Mouse (Mus musculus): ENCODE measurements around the gene Aktip. TPM values are rescaled to one million over a fixed set of nuclear protein-coding genes. Genes with fewer than 3 reads are reported as not detected.

The Aktip gene
- total RNA-seq, 2 experiments from 2014 or later: 31.3 to 34.0 TPM

DNA sequence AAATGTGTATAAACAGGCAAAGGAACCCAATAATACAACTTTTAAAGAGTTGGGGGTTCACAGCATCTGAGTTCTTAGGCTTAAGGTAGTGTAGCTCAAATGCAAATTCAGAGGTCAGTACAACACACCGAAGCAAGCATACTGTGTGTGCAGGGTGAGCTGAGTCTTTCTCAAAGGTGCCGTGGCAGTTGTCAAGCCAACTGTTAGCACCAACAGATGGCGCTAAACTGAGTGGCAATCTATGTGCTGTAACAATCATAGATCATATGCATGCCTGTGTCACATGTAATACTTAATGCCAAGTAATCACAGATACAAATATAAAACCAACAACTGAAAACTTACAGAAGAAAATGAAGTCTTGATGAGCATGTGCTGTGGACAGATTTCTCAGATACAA lies 81.6 kb downstream of the Aktip start:
- no peak for DNase-seq

DNA sequence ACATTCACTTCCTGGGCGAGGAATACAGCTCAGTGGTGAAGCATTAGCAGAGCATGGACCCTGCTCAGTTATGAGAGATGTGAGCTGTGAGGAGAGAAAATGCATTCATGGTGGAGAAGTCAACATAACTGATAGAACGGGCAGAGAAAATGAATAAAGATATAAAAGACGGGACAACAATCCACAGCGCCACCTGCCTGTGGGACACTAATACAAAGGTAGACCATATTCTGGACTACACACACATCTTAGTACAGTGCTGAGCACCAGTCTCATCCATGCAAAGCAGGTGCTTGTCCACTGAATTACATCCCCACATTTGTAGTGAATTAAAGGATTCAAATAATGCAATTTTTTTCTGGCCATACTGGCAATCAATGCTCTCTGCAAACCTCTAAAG lies 82.2 kb downstream of the Aktip start:
- no peak for DNase-seq

DNA sequence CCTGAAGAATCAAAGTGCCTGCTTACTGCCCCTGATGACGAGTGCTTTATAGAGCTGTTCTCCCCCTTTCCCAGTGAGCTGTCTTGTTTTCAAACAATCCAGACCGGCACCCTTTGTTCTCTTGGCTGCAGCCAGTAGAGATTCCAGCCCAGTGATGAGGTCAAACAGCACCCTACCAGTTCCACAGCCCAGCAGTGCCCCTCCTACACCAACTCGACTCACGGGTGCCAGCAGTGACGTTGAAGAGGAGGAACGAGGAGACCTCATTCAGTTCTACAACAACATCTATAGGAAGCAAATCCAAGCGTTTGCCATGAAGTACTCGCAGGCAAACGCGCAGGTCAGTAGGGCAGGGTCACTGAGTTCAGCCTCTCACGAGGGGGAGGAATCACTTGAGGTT lies 84.9 kb downstream of the Aktip start:
- DNase-seq: no peak

DNA sequence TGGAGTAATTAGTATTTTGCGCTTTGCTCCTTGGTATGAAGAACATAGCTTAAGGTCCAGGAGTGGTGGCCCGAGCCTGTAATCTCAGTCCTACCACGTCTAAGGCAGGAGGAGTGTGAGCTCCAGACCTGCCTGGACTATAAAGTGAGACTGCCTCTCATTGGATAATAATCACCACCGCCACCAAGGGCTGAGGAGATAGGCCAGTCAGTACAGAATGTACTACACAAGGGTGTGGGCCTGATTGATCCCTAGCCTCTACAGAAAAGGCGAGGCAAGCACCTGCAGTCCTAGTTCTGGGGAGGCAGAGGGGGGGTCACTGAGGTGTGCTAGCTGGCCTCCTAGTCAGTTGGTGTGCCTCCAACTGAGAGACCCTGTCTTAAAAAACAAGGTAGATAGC lies 85.3 kb downstream of the Aktip start:
- no peak for DNase-seq

DNA sequence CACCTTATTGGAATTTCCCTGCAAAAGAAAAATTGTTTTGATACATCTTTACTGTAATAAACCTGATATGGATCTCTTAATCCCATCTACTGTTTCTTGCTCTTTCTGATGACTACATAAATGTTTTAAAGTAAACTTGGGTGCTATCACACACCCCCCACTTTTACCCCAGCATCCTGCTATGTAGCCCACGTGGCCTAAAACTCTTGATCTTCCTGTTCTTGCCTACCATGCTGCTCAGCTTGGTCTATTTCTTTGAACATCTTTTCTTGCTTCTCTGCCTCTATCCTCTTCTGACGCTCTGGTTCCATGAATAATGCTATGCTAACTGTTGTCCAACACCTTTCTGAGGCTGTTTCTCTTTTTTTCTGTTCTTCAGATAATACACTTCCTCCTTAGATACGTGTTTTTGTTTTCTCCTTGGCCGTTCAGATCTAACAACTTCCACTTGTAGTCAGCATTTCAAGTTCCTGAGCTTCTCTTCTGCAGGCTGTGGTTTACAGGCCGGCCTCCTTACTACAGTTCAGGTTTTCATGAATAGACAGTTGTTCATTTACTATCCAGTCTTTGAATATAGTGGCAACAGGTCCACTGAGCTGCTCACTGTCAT lies 87.8 kb downstream of the Aktip start:
- no peak for DNase-seq

DNA sequence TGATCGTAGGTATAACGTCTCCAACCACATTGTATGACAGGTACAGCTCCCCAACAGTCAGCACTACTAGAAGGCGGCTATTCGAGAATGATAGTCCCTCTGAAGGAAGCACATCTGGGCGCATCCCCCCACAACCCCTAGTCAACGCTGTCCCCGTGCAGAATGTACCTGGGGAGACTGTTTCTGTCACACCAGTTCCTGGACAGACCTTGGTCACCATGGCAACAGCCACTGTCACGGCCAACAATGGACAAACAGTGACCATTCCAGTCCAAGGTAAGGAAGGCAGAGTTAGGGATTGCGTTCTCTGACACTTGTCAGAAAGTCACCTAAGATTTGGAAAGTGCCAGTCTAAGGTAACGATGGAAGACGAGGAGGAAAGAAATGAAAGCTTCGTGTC lies 93.5 kb downstream of the Aktip start:
- DNase-seq: no peak

DNA sequence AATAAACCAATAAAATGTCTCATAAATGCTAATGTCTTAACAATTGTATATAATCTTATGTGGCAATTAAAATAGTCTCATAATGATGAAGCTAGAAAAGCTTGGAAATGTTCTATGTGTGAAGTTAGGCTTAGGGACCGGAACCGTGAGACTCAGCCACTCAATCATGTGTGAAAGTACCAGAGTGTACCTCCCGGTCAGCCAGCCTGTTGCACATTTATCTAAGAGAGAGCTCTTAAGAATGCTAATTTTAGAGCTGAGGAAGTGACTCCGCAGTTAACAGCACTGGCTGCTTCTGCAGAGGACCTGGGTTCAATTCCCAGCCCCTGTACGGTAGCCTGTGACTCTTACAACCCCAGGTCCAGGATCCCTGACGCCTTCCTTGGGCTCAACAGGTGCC lies 101.7 kb downstream of the Aktip start:
- no peak for DNase-seq

DNA sequence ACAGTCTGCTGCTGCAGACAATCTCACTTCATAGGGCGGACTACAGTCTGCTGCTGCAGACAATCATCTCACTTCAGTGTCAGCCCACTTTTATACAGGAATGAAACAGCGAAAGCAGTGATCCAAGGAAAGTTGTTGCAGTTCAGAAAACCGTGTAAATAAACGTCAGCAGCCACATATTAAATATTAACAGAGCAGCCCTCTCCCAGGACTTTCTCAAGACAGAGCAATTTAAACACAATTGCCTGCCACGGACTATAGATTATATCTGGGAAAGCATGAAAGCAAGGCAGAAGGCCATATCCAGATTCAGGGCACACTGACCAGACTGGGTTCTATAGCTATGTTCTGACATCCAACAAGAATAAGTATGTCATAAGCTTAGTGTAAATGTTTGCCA lies 105.6 kb downstream of the Aktip start:
- no peak for DNase-seq

DNA sequence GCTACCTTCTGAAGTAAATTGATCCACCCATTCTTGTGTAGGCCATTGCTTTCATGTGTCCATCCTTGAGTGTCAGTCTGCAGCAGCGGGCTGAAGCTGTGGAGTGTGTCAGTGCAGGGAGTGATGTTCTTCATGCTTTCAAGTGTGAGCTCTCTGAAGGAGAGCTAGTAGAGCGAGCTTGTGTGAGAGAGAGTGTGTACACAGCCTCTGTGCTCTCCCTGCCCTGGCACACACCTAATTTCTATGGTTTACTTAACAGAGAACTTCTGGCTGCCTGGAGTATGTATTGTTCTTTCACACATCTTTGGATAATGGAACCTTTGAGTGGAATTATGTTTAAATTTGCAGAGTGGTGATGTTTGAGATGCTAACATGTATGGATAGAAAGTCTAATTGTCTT lies 110.2 kb downstream of the Aktip start:
- DNase-seq: no peak

DNA sequence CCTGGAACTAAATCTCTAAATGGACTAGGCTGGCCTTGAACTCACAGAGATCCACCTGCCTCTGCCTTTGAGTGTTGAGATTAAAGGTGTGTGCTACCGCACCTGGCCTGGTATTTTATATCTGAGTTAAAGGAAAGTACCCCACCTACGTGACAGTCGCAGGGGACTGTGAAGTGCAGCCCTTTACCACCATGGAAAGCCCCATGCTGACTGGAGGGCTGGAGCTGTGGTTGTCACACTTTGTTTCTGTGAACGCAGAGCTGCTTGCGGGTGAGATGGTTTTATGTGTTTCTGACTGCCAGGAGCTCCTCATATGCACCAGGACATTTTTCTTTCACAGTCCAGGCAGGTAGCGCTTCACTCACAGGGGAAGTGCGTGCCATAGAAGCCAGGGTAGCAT lies 111.3 kb downstream of the Aktip start:
- DNase-seq: no peak

DNA sequence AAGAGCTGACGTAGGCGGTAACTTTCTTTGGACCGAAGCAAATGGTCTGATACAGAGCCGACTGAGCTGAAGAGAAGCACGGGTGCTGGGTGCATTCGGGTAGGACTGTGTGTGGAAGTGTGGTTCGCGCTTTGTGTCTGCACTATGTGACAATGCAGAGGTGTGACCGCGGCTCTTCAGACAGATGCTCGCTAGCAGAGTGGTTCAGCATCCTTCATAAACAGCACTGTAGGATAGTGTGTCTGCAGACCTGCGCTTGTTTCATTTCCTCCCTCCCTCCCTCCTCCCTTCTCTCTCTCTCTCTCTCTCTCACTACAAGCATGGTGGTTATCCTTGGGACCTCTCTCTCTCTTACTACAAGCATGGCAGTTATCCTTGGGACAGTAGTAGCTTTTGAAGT lies 117.3 kb downstream of the Aktip start:
- DNase-seq: no peak

DNA sequence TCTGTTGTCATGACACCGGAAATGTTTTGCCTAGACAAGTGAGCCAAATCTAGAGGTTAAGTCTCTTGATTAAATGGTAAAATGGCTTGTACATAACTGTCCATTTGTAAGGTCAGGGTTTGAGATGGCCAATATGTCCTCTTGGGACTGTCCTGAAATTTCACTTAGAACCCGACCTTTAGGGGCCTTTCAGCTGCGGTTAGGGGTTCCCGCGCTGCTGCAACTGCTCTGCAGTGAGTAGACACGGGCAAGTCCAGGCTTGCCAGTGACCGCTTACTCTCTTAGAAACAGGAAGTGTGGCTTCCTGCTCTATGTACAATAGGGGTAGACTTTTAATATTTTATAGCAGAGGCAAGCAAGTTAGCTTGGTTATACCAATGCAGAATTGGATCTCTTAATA lies 117.9 kb downstream of the Aktip start:
- no peak for DNase-seq

DNA sequence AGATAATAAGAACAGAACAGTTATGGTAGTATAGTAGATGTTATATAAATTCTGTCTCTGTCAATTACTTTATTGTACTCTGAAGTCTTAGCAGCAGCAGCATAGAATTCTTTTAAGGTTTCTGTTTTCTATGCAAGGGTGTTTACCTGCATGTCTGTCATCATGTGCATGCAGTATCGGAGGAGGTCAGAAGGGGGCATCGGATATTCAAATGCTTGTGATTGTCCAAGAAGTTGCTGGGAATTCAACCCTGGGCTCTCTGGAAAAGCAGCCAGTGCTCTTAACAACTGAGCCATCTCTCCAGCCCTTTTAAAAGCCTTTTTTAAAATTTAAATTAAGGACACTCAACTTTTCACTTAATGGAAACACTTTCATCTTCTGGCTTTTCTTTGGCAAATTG lies 120.1 kb downstream of the Aktip start:
- DNase-seq: no peak

DNA sequence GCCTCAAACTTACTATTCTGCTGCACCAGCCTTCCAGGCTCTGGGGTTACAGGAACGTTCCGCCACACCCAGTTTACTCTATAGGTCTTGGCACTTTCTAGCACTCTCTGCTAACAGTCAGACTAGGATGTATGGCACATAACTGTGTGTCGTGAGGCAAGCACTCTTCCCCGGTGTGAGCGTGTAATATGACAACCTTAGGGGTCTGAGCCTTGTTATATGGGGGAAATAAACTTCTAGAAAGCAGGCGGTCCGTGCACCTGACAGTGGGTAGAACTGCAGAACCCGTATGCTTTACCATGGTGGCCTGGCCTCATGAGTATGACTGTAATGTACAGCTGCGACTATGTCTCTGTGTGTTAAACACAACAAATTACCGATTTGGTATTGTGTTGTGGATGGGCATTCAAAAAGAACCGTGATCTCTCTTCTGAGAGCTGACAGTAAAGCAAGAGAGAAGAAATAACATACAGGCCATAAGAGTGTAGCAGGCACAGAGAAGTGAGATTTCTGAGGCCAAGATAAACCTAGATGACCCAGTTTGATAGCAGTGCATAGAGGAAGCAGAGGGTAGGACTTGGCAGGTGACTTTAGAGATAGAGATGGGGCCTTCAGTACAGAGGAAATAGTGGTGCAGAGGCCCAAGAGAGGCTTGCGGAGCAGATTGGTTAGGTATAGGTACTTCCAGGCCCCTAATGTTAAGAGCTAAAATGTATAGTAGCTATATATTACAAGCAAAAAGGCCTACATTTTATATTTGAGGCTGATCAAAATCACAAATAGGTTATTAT lies 122.5 kb downstream of the Aktip start:
- no peak for DNase-seq

DNA sequence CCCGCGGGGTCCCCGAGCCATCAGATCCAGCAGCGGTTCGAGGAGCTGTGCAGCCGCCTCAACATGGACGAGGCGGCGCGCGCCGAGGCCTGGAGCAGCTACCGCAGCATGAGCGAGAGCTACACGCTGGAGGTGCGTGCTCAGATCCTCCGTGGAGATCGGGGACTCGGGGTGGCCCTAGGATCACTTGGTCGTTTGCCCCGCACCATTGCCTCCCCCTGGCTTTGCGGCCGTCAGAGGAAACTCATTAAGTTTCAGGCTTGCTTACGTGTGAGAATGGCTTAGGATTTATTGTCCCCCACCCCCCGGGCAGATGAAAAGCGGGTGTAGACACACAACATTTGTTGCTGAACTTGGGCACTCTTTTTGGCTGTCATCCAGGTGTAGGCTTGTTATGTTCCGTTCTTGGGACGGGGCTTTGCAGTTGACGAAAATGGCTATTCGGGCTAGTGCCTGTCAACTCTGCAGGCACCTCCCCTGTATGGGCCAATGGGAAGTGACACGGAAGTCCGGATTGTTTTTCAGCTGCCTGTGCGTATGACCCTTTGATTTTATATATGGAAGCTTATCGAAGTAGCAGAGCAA lies 129.4 kb downstream of the Aktip start:
- DNase-seq: peak; percentile 81

DNA sequence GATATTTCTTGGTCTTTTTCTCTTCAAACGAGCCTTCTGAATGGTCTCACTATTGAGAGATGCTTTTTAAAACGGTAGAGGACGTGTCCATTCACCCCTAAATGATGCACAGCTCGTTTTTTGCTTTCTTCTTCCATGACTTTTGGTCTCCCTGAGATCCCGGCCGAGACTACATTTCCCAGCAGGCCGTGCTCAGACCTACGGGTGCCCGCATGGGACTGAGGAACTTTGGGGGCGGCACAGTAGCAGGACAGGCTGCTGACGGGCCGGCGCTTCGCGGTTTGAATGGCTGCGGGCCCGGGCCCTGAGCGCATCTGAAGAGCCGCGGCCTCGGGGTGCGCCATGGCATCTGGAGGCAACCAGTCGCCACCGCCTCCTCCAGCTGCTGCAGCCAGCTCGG lies 129.9 kb downstream of the Aktip start, which contains the start of gene Rbl2:
Gene Rbl2, plus strand, starts transcription at position 224 of the 400 bp plus-strand sequence.
- peak; percentile 95 for DNase-seq

DNA sequence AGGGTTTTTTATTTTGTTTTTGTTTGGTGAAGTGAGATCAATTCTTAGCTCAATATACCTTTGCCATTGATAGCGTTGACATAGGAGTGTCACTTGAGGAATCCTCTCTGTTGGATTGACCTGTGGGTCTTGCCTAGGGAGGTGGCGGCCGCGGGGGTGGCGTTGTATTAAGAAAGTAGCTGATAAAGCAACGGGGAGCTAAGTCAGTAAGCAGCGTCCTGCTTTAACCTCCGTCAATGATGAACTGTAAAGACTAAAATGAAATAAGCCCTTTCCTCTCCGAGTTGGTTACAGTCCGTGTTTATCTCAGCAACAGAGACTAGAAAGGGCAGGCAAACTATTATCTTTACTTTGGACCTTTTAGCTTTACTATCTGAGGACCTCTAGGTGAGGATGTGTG lies 130.4 kb downstream of the Aktip start:
- DNase-seq: peak; percentile 19

DNA sequence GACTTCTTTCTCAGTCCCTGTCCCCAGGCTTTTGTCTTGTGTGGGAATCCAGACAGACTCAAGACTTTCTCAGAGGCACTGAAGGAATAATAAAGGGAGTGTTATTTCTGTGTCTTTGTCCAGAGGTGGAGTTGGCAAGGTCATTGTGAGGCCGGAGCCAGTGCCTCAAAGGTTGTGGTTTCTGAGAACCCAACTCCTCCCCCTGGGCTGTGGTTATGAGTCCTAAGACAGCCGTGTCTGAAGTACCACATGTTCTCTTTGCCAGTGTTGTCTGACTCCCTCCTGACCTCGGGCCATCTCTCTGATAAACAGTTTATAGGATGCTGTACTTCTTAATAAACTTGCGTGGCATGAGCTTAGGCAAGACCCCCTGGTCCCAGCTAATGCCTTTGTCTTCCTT lies 134.6 kb downstream of the Aktip start:
- no peak for DNase-seq

Other genes with a start within 250 kb of the Aktip start
- 10 to 100 TPM; 17.6 to 18.8 TPM for gene Rbl2, start 129.9 kb downstream of the Aktip start, total RNA-seq (2021)
- 1 to 10 TPM; 3.5 to 4.9 TPM for gene Rpgrip1l, start 113.3 kb upstream of the Aktip start, total RNA-seq (2021)
- gene Fto, start 113.5 kb upstream of the Aktip start, total RNA-seq (2021): 10 to 100 TPM; 81.5 to 87.0 TPM